Mouse (Mus musculus) liver, embryonic 15.5 days (tissue): ENCODE data around the gene Cd5l. TPM values are rescaled to one million over a fixed set of nuclear protein-coding genes. Genes with fewer than 3 reads are reported as not detected.
"Not testable (repeated sequence)": the region's sequence is repeated elsewhere in the genome, so short reads cannot be mapped to it uniquely, and the experiment has no call there.

ENCODE experiments used
- ATAC-seq: fragments of 200-750 bp; cut with Nextera tagmentation; 2 replicates; pipeline ENCODE4 v1.8.0; 2017; ENCODE audit warnings: moderate number of reproducible peaks, mild to moderate bottlenecking, moderate library complexity; ENCODE audit not compliant: insufficient read depth
- H3K27ac ChIP-seq: fragments of 300-500 bp; sonication (generic); replicated peaks from 2 replicates; pipeline ENCODE4 v1.5.1; 2015; ENCODE audit warnings: mild to moderate bottlenecking, inconsistent platforms
- H3K27me3 ChIP-seq: fragments of 300-500 bp; sonication (generic); 2 replicates; pipeline ENCODE4 v1.6.1; 2015; ENCODE audit warnings: mild to moderate bottlenecking, inconsistent platforms
- H3K36me3 ChIP-seq: fragments of 300-500 bp; sonication (generic); replicated peaks from 2 replicates; pipeline ENCODE4 v1.6.1; 2015; ENCODE audit warnings: moderate library complexity, mild to moderate bottlenecking, inconsistent platforms
- H3K4me1 ChIP-seq: fragments of 300-500 bp; sonication (generic); replicated peaks from 2 replicates; pipeline ENCODE4 v1.6.1; 2015; ENCODE audit warnings: inconsistent platforms
- H3K4me2 ChIP-seq: fragments of 300-500 bp; sonication (generic); 2 replicates; pipeline ENCODE4 v1.6.1; 2015; ENCODE audit warnings: moderate library complexity, mild to moderate bottlenecking, inconsistent platforms
- H3K4me3 ChIP-seq: fragments of 300-500 bp; sonication (generic); replicated peaks from 2 replicates; pipeline ENCODE4 v1.5.1; 2015; ENCODE audit warnings: mild to moderate bottlenecking, inconsistent platforms
- H3K9ac ChIP-seq: fragments of 300-500 bp; sonication (generic); 2 replicates; pipeline ENCODE4 v1.6.1; 2015; ENCODE audit warnings: moderate library complexity, mild to moderate bottlenecking, inconsistent platforms
- H3K9me3 ChIP-seq: fragments of 300-500 bp; sonication (generic); replicated peaks from 2 replicates; pipeline ENCODE4 v1.6.1; 2016; ENCODE audit warnings: inconsistent platforms
- WGBS: fragments of 180-500 bp; shearing (Covaris S2); methylation state at CpG from one replicate; pipeline ENCODE4 v1.1.7; 2015; ENCODE audit warnings: mixed read lengths; ENCODE audit not compliant: insufficient replicate concordance; 5-methylcytosine and 5-hydroxymethylcytosine counted together
- polyA plus RNA-seq: library from polyadenylated mRNA; unstranded; fragments of >200 nt; fragmentation: Nextera tagmentation; extraction: Ambion mirVana; gene quantifications from 2 replicates; pipeline ENCODE4 v1.2.1, GENCODE M21; 2015

The Cd5l gene
- 73.8 and 88.5 TPM in 2 replicates for polyA plus RNA-seq

GRCm38 (mm10) chr3:87357581-87357980, at the start of gene Cd5l:
TSS of gene Cd5l (plus strand) at chr3:87357881.
- no peaks in the 10 kb centered on the region for H3K27me3 ChIP-seq

GRCm38 (mm10) chr3:87309922-87310321, 47.8 kb upstream of the Cd5l start:
- no peaks in the 10 kb centered on the region for H3K27me3 ChIP-seq
- 52% methylated on average over 2 of the region's 2 CpGs for WGBS
- no peaks in the 10 kb centered on the region for H3K9me3 ChIP-seq
- H3K4me2 ChIP-seq, result no peak overlapping the region
- H3K9ac ChIP-seq, result no peak overlapping the region
- no peaks in the 10 kb centered on the region for H3K4me1 ChIP-seq
- no peak for ATAC-seq
- H3K36me3 ChIP-seq, result no peaks in the 10 kb centered on the region
- H3K27ac ChIP-seq, result no peak overlapping the region
- H3K4me3 ChIP-seq, result no peak overlapping the region

More at GRCm38 (mm10) chr3:87357581-87357980, at the start of gene Cd5l:
- no peaks in the 10 kb centered on the region for H3K36me3 ChIP-seq
- ATAC-seq, result no peak
- no peak within 1 kb of the TSS for H3K9ac ChIP-seq
- H3K27ac ChIP-seq, result no peak within 1 kb of the TSS
- no peaks in the 10 kb centered on the region for H3K9me3 ChIP-seq
- H3K4me1 ChIP-seq, result no peaks in the 10 kb centered on the region
- no peak within 1 kb of the TSS for H3K4me3 ChIP-seq
- H3K4me2 ChIP-seq, result no peak within 1 kb of the TSS

GRCm38 (mm10) chr3:87322557-87322956, 35.1 kb upstream of the Cd5l start:
- H3K4me2 ChIP-seq, result no peak overlapping the region
- no peaks in the 10 kb centered on the region for H3K4me1 ChIP-seq
- ATAC-seq, result no peak
- no peak overlapping the region for H3K4me3 ChIP-seq
- no peaks in the 10 kb centered on the region for H3K9me3 ChIP-seq
- no peaks in the 10 kb centered on the region for H3K36me3 ChIP-seq
- no peaks in the 10 kb centered on the region for H3K27me3 ChIP-seq
- H3K27ac ChIP-seq, result no peak overlapping the region
- no peak overlapping the region for H3K9ac ChIP-seq
- WGBS, result 23% methylated on average over 4 of the region's 4 CpGs

GRCm38 (mm10) chr3:87323778-87324177, 33.9 kb upstream of the Cd5l start:
- Histone ChIP-seq H3K4me1 (no peaks in the 10 kb centered on the region), H3K4me3 (no peak overlapping the region), H3K4me2 (no peak overlapping the region), H3K9me3 (no peaks in the 10 kb centered on the region), H3K27ac (no peak overlapping the region), H3K9ac (no peak overlapping the region), H3K36me3 (no peaks in the 10 kb centered on the region), H3K27me3 (no peaks in the 10 kb centered on the region)
- 6% methylated on average over 3 of the region's 3 CpGs for WGBS
- no peak for ATAC-seq

GRCm38 (mm10) chr3:87337899-87338298, 19.8 kb upstream of the Cd5l start:
- Histone ChIP-seq H3K9me3 (no peaks in the 10 kb centered on the region), H3K36me3 (no peaks in the 10 kb centered on the region), H3K4me1 (no peaks in the 10 kb centered on the region), H3K9ac (no peak overlapping the region), H3K4me2 (no peak overlapping the region), H3K27ac (no peak overlapping the region), H3K4me3 (no peak overlapping the region), H3K27me3 (no peaks in the 10 kb centered on the region)
- 54% methylated on average over 5 of the region's 5 CpGs for WGBS
- ATAC-seq, result no peak

GRCm38 (mm10) chr3:87350992-87351391, 6.7 kb upstream of the Cd5l start:
- H3K4me1 ChIP-seq, H3K27me3 ChIP-seq, H3K9me3 ChIP-seq, H3K27ac ChIP-seq, H3K4me3 ChIP-seq, ATAC-seq, H3K36me3 ChIP-seq, H3K9ac ChIP-seq, H3K4me2 ChIP-seq: not testable (repeated sequence)
- 39% methylated on average over 2 of the region's 2 CpGs for WGBS

- H3K4me2 ChIP-seq, result no peak overlapping the region
- no peaks in the 10 kb centered on the region for H3K9me3 ChIP-seq
- no peaks in the 10 kb centered on the region for H3K36me3 ChIP-seq
- H3K27me3 ChIP-seq, result no peaks in the 10 kb centered on the region
- H3K9ac ChIP-seq, result no peak overlapping the region
- no peak for ATAC-seq
- H3K4me3 ChIP-seq, result no peak overlapping the region
- H3K4me1 ChIP-seq, result no peaks in the 10 kb centered on the region
- H3K27ac ChIP-seq, result no peak overlapping the region
These were observed 1.5 kb downstream of the Cd5l start for GRCm38 (mm10) chr3:87359215-87359614.

- H3K9ac ChIP-seq, result no peak overlapping the region
- H3K4me3 ChIP-seq, result no peak overlapping the region
- H3K36me3 ChIP-seq, result no peaks in the 10 kb centered on the region
- 53% methylated on average over 6 of the region's 6 CpGs for WGBS
- ATAC-seq, result no peak
- no peaks in the 10 kb centered on the region for H3K4me1 ChIP-seq
- H3K4me2 ChIP-seq, result no peak overlapping the region
- no peaks in the 10 kb centered on the region for H3K27me3 ChIP-seq
- H3K9me3 ChIP-seq, result no peaks in the 10 kb centered on the region
- no peak overlapping the region for H3K27ac ChIP-seq
These were observed 2.8 kb downstream of the Cd5l start for GRCm38 (mm10) chr3:87360466-87360865.

GRCm38 (mm10) chr3:87365691-87366090, 8.0 kb downstream of the Cd5l start:
- 79% methylated on average over 14 of the region's 14 CpGs for WGBS
- Histone ChIP-seq H3K27ac (no peak overlapping the region), H3K9me3 (no peaks in the 10 kb centered on the region), H3K4me2 (no peak overlapping the region), H3K36me3 (no peaks in the 10 kb centered on the region), H3K4me3 (no peak overlapping the region), H3K9ac (no peak overlapping the region), H3K4me1 (no peaks in the 10 kb centered on the region), H3K27me3 (no peaks in the 10 kb centered on the region)
- no peak for ATAC-seq

- no peak overlapping the region for H3K27ac ChIP-seq
- H3K4me2 ChIP-seq, result no peak overlapping the region
- H3K27me3 ChIP-seq, result no peaks in the 10 kb centered on the region
- 64% methylated on average over 10 of the region's 10 CpGs for WGBS
- H3K36me3 ChIP-seq, result no peaks in the 10 kb centered on the region
- H3K4me3 ChIP-seq, result no peak overlapping the region
- no peaks in the 10 kb centered on the region for H3K9me3 ChIP-seq
- no peak overlapping the region for H3K9ac ChIP-seq
- no peaks in the 10 kb centered on the region for H3K4me1 ChIP-seq
- ATAC-seq, result no peak
These were observed 9.8 kb downstream of the Cd5l start for GRCm38 (mm10) chr3:87367511-87367910.

GRCm38 (mm10) chr3:87369181-87369580, 11.5 kb downstream of the Cd5l start:
- ATAC-seq, result no peak
- Histone ChIP-seq H3K4me3 (no peak overlapping the region), H3K9ac (no peak overlapping the region), H3K9me3 (no peaks in the 10 kb centered on the region), H3K27ac (no peak overlapping the region), H3K27me3 (no peaks in the 10 kb centered on the region), H3K36me3 (no peaks in the 10 kb centered on the region), H3K4me2 (no peak overlapping the region), H3K4me1 (no peaks in the 10 kb centered on the region)
- WGBS, result 24% methylated on average over 5 of the region's 5 CpGs
